Mouse (Mus musculus): ENCODE data around the gene Kat6b. TPM values are rescaled to one million over a fixed set of nuclear protein-coding genes. Genes with fewer than 3 reads are reported as not detected.

The Kat6b gene
- polyA plus RNA-seq, 1 experiment from 2014 or later: 23.2 TPM

GRCm38 (mm10) chr14:21523851-21524441, 42.7 kb downstream of the Kat6b start:
- H3K4me2 ChIP-seq (replicated peaks): 0 out of 2 replicates have a peak overlapping the region, but pooled peaks have one; percentile 10
- H3K4me1 ChIP-seq: peaks cover 51% of the 10 kb centered on the region
- H3K27ac ChIP-seq (replicated peaks): peak overlapping the region; percentile 49
- 27% methylated on average over 3 of the region's 3 CpGs for WGBS
- no peak overlapping the region for H3K4me3 ChIP-seq (replicated peaks)
- H3K9ac ChIP-seq: no peak overlapping the region
- no peak for ATAC-seq (ENCODE audit: insufficient number of reproducible peaks, low FRiP score, low TSS enrichment, low read depth)
- H3K36me3 ChIP-seq: peaks cover 8% of the 10 kb centered on the region
- no peaks in the 10 kb centered on the region for H3K9me3 ChIP-seq (replicated peaks)
- no peaks in the 10 kb centered on the region for H3K27me3 ChIP-seq

GRCm38 (mm10) chr14:21525674-21526073, 44.4 kb downstream of the Kat6b start:
- no peak overlapping the region for H3K9ac ChIP-seq
- WGBS: 57% methylated on average over 4 of the region's 4 CpGs
- H3K4me2 ChIP-seq (replicated peaks): no peak overlapping the region
- H3K36me3 ChIP-seq: no peaks in the 10 kb centered on the region
- no peak overlapping the region for H3K4me3 ChIP-seq (replicated peaks)
- H3K4me1 ChIP-seq: peaks cover 41% of the 10 kb centered on the region
- peak overlapping the region; percentile 28; the same call in 1 of the 2 replicates for H3K27ac ChIP-seq (replicated peaks)
- no peaks in the 10 kb centered on the region for H3K27me3 ChIP-seq
- ATAC-seq (ENCODE audit: insufficient number of reproducible peaks, low FRiP score, low TSS enrichment, low read depth): no peak
- no peaks in the 10 kb centered on the region for H3K9me3 ChIP-seq (replicated peaks)

- no peak overlapping the region for H3K4me3 ChIP-seq (replicated peaks)
- peaks cover 19% of the 10 kb centered on the region for H3K4me1 ChIP-seq
- H3K4me2 ChIP-seq (replicated peaks): no peak overlapping the region
- H3K27me3 ChIP-seq: no peaks in the 10 kb centered on the region
- no peaks in the 10 kb centered on the region for H3K9me3 ChIP-seq (replicated peaks)
- WGBS: 70% methylated on average over 4 of the region's 4 CpGs
- no peak for ATAC-seq (ENCODE audit: insufficient number of reproducible peaks, low FRiP score, low TSS enrichment, low read depth)
- no peak overlapping the region for H3K9ac ChIP-seq
- no peak overlapping the region for H3K27ac ChIP-seq (replicated peaks)
- no peaks in the 10 kb centered on the region for H3K36me3 ChIP-seq
Observed at GRCm38 (mm10) chr14:21533566-21533965, 52.3 kb downstream of the Kat6b start.

GRCm38 (mm10) chr14:21534066-21534465, 52.8 kb downstream of the Kat6b start:
- no peaks in the 10 kb centered on the region for H3K36me3 ChIP-seq
- H3K27ac ChIP-seq (replicated peaks): no peak overlapping the region
- no peak overlapping the region for H3K4me2 ChIP-seq (replicated peaks)
- H3K9me3 ChIP-seq (replicated peaks): no peaks in the 10 kb centered on the region
- ATAC-seq (ENCODE audit: insufficient number of reproducible peaks, low FRiP score, low TSS enrichment, low read depth): no peak
- H3K4me3 ChIP-seq (replicated peaks): no peak overlapping the region
- 53% methylated on average over 2 of the region's 2 CpGs for WGBS
- no peak overlapping the region for H3K9ac ChIP-seq
- H3K4me1 ChIP-seq: peaks cover 19% of the 10 kb centered on the region
- no peaks in the 10 kb centered on the region for H3K27me3 ChIP-seq

GRCm38 (mm10) chr14:21534542-21535272, 53.5 kb downstream of the Kat6b start:
- ATAC-seq (ENCODE audit: insufficient number of reproducible peaks, low FRiP score, low TSS enrichment, low read depth): no peak
- Histone ChIP-seq H3K36me3 (no peaks in the 10 kb centered on the region), H3K27me3 (no peaks in the 10 kb centered on the region), H3K4me3 (replicated peaks) (no peak overlapping the region), H3K4me1 (peaks cover 19% of the 10 kb centered on the region), H3K9me3 (replicated peaks) (no peaks in the 10 kb centered on the region), H3K4me2 (replicated peaks) (no peak overlapping the region), H3K27ac (replicated peaks) (no peak overlapping the region), H3K9ac (no peak overlapping the region)
- WGBS: 84% methylated on average over 11 of the region's 11 CpGs

- ATAC-seq (ENCODE audit: insufficient number of reproducible peaks, low FRiP score, low TSS enrichment, low read depth): no peak
- Histone ChIP-seq H3K9me3 (replicated peaks) (no peaks in the 10 kb centered on the region), H3K9ac (no peak overlapping the region), H3K4me1 (peaks cover 16% of the 10 kb centered on the region), H3K36me3 (no peaks in the 10 kb centered on the region), H3K27ac (replicated peaks) (no peak overlapping the region), H3K4me3 (replicated peaks) (no peak overlapping the region), H3K27me3 (no peaks in the 10 kb centered on the region), H3K4me2 (replicated peaks) (no peak overlapping the region)
- 73% methylated on average over 11 of the region's 11 CpGs for WGBS
Observed at GRCm38 (mm10) chr14:21536485-21537181, 55.4 kb downstream of the Kat6b start.

- Histone ChIP-seq H3K36me3 (peaks cover 8% of the 10 kb centered on the region; the same call in 1 of the 2 replicates), H3K9ac (no peak overlapping the region), H3K9me3 (replicated peaks) (no peaks in the 10 kb centered on the region), H3K4me3 (replicated peaks) (no peak overlapping the region), H3K27me3 (no peaks in the 10 kb centered on the region), H3K4me2 (replicated peaks) (no peak overlapping the region), H3K27ac (replicated peaks) (no peak overlapping the region), H3K4me1 (peaks cover 10% of the 10 kb centered on the region; the same call in 1 of the 2 replicates)
- no peak for ATAC-seq (ENCODE audit: insufficient number of reproducible peaks, low FRiP score, low TSS enrichment, low read depth)
- 86% methylated on average over 3 of the region's 3 CpGs for WGBS
Observed at GRCm38 (mm10) chr14:21537838-21538237, 56.6 kb downstream of the Kat6b start.

GRCm38 (mm10) chr14:21539731-21540130, 58.5 kb downstream of the Kat6b start:
- WGBS: 91% methylated on average over 3 of the region's 3 CpGs
- ATAC-seq (ENCODE audit: insufficient number of reproducible peaks, low FRiP score, low TSS enrichment, low read depth): no peak

GRCm38 (mm10) chr14:21540361-21540760, 59.1 kb downstream of the Kat6b start:
- no peak for ATAC-seq (ENCODE audit: insufficient number of reproducible peaks, low FRiP score, low TSS enrichment, low read depth)
- Histone ChIP-seq H3K27ac (replicated peaks) (no peak overlapping the region), H3K4me2 (replicated peaks) (no peak overlapping the region)

More at GRCm38 (mm10) chr14:21539731-21540130, 58.5 kb downstream of the Kat6b start:
- H3K9me3 ChIP-seq (replicated peaks): no peaks in the 10 kb centered on the region
- peaks cover 8% of the 10 kb centered on the region; the same call in 1 of the 2 replicates for H3K36me3 ChIP-seq
- H3K27ac ChIP-seq (replicated peaks): no peak overlapping the region
- H3K9ac ChIP-seq: no peak overlapping the region
- H3K4me1 ChIP-seq: peaks cover 10% of the 10 kb centered on the region
- H3K4me2 ChIP-seq (replicated peaks): no peak overlapping the region
- no peak overlapping the region for H3K4me3 ChIP-seq (replicated peaks)
- H3K27me3 ChIP-seq: no peaks in the 10 kb centered on the region

GRCm38 (mm10) chr14:21545529-21545928, 64.3 kb downstream of the Kat6b start:
- WGBS: 56% methylated on average over 4 of the region's 4 CpGs
- H3K4me1 ChIP-seq: peaks cover 54% of the 10 kb centered on the region

More at GRCm38 (mm10) chr14:21540361-21540760, 59.1 kb downstream of the Kat6b start:
- H3K4me1 ChIP-seq: peaks cover 15% of the 10 kb centered on the region
- no peak overlapping the region for H3K4me3 ChIP-seq (replicated peaks)
- WGBS: 54% methylated on average over 3 of the region's 3 CpGs
- H3K9me3 ChIP-seq (replicated peaks): no peaks in the 10 kb centered on the region
- no peaks in the 10 kb centered on the region for H3K27me3 ChIP-seq
- peaks cover 8% of the 10 kb centered on the region; the same call in 1 of the 2 replicates for H3K36me3 ChIP-seq
- no peak overlapping the region for H3K9ac ChIP-seq

GRCm38 (mm10) chr14:21546351-21546750, 65.1 kb downstream of the Kat6b start:
- no peak overlapping the region for H3K9ac ChIP-seq
- H3K4me3 ChIP-seq (replicated peaks): no peak overlapping the region
- no peaks in the 10 kb centered on the region for H3K27me3 ChIP-seq
- H3K27ac ChIP-seq (replicated peaks): peak overlapping the region; percentile 58; the same call in 1 of the 2 replicates
- H3K4me2 ChIP-seq (replicated peaks): no peak overlapping the region
- H3K36me3 ChIP-seq: peaks cover 8% of the 10 kb centered on the region; the same call in 1 of the 2 replicates
- peak; percentile 62; the same call in 1 of the 2 replicates for ATAC-seq (ENCODE audit: insufficient number of reproducible peaks, low FRiP score, low TSS enrichment, low read depth)
- no peaks in the 10 kb centered on the region for H3K9me3 ChIP-seq (replicated peaks)
- 19% methylated on average over 3 of the region's 3 CpGs for WGBS
- H3K4me1 ChIP-seq: peaks cover 54% of the 10 kb centered on the region

More at GRCm38 (mm10) chr14:21545529-21545928, 64.3 kb downstream of the Kat6b start:
- no peak for ATAC-seq (ENCODE audit: insufficient number of reproducible peaks, low FRiP score, low TSS enrichment, low read depth)
- Histone ChIP-seq H3K27me3 (no peaks in the 10 kb centered on the region), H3K9ac (no peak overlapping the region), H3K27ac (replicated peaks) (0 out of 2 replicates have a peak overlapping the region, but pooled peaks have one; percentile 6), H3K9me3 (replicated peaks) (no peaks in the 10 kb centered on the region), H3K4me3 (replicated peaks) (no peak overlapping the region), H3K36me3 (peaks cover 8% of the 10 kb centered on the region; the same call in 1 of the 2 replicates), H3K4me2 (replicated peaks) (no peak overlapping the region)
